Mouse (Mus musculus): Measurements from ENCODE around the gene Mxi1. TPM values are rescaled to one million over a fixed set of nuclear protein-coding genes. Genes with fewer than 3 reads are reported as not detected.

Mxi1 gene
- 55.0 and 64.4 TPM in 2 replicates for polyA plus RNA-seq (2012)

DNA sequence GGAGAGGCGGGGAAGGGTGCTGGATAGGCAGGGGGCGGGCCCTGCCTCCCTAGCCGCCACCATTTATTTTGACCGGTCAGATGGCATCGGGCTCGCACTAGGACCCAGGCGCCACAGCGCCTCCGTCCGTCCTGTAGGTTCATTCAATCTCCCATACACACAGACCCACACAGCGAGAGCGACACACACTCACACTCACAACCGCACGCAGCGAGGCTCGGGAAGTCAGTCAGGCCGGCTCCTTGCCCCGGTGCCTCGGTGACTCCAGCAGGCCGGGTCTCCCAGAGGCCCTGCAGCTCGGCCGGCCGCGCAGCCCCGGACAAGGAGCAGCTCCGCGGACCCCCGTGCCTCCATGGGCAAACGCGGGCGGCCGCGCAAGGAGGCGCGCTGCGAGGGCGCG is at the start of gene Mxi1:
Gene Mxi1 (plus strand): TSS at position 171 of the 400 bp plus-strand sequence.

DNA sequence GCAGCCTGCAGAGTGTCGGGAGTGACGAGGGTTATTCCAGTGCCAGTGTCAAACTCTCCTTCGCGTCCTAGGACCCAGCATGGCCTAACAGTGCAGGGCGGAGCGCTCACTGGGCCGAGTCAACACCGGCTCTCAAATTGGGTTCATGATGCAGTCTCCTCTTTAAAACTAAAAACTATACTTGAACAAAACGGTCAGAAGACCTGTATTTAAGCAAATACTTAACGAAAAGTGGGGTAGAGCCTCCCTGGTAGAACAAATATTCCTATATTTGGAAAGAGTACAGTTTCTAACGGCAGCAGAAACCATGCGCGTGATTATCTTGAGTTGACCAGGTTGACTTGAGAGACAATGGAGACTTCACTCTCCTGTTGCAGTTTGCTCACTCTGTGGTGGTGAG is 61.3 kb downstream of the Mxi1 start, which contains the start of gene Gm10197:
Gene Gm10197 (minus strand): TSS at position 101 of the 400 bp plus-strand sequence.

DNA sequence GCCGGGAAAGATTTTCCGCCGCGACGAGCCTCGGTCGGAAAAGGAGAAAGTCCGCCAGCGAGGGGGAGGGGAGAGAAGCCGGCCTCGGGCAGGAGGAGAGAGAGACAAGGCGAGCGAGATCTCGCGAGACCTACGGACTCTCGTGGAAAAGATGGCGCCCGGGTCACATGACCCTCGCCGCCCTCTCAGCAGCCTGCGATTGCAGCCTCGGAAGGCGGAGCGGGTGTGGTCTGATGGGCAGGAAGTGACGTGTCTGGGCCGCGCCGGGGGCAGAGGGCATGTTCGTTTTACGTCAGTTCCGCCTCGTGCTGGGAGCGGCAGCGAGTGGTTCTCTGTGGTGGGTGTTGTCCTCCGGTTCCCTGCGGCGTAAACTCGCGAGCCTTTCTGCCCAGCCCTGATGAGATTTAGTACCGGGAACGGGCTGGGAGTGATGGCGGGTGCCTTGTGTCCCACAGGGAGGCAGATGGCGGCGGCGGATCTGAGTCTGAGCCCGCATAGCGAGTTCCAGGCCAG is 80.2 kb downstream of the Mxi1 start, which contains the start of gene Smndc1:
Gene Smndc1 (minus strand): TSS at position 84 of the 513 bp plus-strand sequence.

Other genes with a start within 250 kb of the Mxi1 start
- 8.0 and 8.3 TPM in 2 replicates for gene Add3, start 170.1 kb upstream of the Mxi1 start, polyA plus RNA-seq (2012)
- not detected in 2 replicates for gene Gm10197, start 61.2 kb downstream of the Mxi1 start, polyA plus RNA-seq (2012)
- gene Smndc1, start 80.1 kb downstream of the Mxi1 start, polyA plus RNA-seq (2012) = 131 and 158 TPM in 2 replicates
- gene Dusp5, start 218.6 kb downstream of the Mxi1 start, polyA plus RNA-seq (2012) = 35.0 and 42.2 TPM in 2 replicates